Mouse (Mus musculus) C2C12 (cell line): ENCODE data around the gene Cmtr1.

Experiments
- CTCF ChIP-seq: IDR thresholded peaks from one replicate; pipeline ENCODE4 v1.5.1; 2011; ENCODE audit not compliant: control insufficient read depth, insufficient read depth, insufficient read length
- MYOD1 ChIP-seq: IDR thresholded peaks from one replicate; pipeline ENCODE4 v1.6.1; 2011; ENCODE audit warnings: low read depth; ENCODE audit not compliant: control insufficient read depth, insufficient read length

DNA sequence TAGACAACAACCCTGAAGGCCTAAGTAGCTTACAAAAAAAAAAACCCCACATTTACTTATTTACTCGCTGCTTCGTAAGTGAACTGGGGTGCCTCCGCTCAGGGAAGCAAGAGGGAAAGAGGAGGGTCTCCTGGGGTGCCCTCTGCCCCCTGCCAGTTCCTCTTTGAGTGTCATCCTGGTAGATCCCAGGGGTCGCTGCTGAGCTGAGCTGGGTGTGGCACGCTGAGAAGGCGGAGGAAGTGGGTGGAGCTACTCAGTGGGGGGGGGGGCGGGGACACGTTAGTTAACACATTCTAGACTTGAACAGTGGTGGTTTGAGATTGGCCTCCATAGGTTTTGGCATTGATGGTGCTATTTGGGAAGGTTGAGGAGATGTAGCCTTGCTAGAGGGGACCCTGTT is 67.7 kb downstream of the Cmtr1 start:
- TF ChIP-seq CTCF (no peak), MYOD1 (no peak)
